ENCODE assay signal across 21 mouse cellular contexts in the genomic region with DNA sequence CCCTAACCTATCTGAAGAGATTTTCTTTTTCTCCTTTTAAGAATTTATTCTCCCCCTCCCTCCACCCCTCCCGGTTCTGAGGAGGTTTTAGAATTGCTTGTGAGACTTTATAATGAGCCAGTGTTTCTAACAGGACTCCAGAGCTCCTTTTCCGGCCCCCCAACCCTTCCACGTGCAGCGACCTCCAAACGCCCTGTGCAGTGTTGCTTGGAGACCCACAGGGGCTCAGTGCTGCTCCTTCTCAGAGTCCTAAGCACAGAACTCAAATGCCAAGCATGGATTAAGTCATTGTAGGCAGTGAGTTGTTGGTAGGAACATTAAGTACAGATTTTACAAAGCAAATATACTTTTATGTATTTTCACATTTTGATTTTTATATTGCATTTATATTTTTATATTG. TPM values are rescaled to one million over a fixed set of nuclear protein-coding genes. Genes with fewer than 3 reads are reported as not detected.
A peak's percentile ranks its signal among the peaks of the same experiment; 100 is the strongest.
DNase-seq lines count a peak whose midpoint lies in the region; ATAC-seq and TF ChIP-seq lines count a peak whose summit lies in the region.
"Had no signal": no experiment of that assay in that cellular context is flagged by ENCODE, and none has a peak within 500 bp of the region (broad histone marks: within the 10 kb centered on the region; RNA-seq: fewer than 3 reads in every experiment).

No protein-coding gene starts in this region.

- no peak for TF ChIP-seq CTCF in cerebellum, adult 2 months (IDR thresholded peaks at IDR 0.05; ENCODE audit: borderline replicate concordance, insufficient read depth, low read depth, low read length)

- no peak overlapping the region for H3K4me2 ChIP-seq in heart, embryonic 11.5 days
- no peak overlapping the region for H3K4me2 ChIP-seq in heart, embryonic 12.5 days
- H3K4me2 ChIP-seq in hindbrain, embryonic 16.5 days (ENCODE audit: low read length): no peak overlapping the region
- no peak overlapping the region for H3K4me2 ChIP-seq in hindbrain, embryonic 12.5 days (replicated peaks)
- H3K4me2 ChIP-seq in neural tube, embryonic 15.5 days: no peak overlapping the region
- H3K4me2 ChIP-seq: forebrain, embryonic 15.5 days; heart, embryonic 13.5 days had no signal

- H3K27ac ChIP-seq in heart, embryonic 11.5 days (ENCODE audit: low read depth, low read length): no peak overlapping the region
- H3K27ac ChIP-seq in heart, embryonic 12.5 days (ENCODE audit: poor library complexity, severe bottlenecking): no peak overlapping the region
- H3K27ac ChIP-seq in hindbrain, embryonic 16.5 days (ENCODE audit: low read depth, low read length): no peak overlapping the region
- no peak overlapping the region for H3K27ac ChIP-seq in hindbrain, embryonic 12.5 days
- H3K27ac ChIP-seq in neural tube, embryonic 15.5 days (replicated peaks): no peak overlapping the region
- H3K27ac ChIP-seq in cerebellum, adult 2 months (ENCODE audit: insufficient read depth, low read length): no peak overlapping the region
- H3K27ac ChIP-seq: forebrain, embryonic 10.5 days; forebrain, embryonic 15.5 days; gastrocnemius, adult 2 months; heart, embryonic 13.5 days had no signal

- ATAC-seq in heart, embryonic 11.5 days (replicated peaks; ENCODE audit: insufficient number of reproducible peaks, low FRiP score, low TSS enrichment): no peak
- ATAC-seq in heart, embryonic 12.5 days (ENCODE audit: insufficient number of reproducible peaks, low FRiP score): no peak
- ATAC-seq in hindbrain, embryonic 16.5 days: peak; percentile 55; the same call in 1 of the 2 replicates
- no peak for ATAC-seq in hindbrain, embryonic 12.5 days (ENCODE audit: low FRiP score)
- ATAC-seq in neural tube, embryonic 15.5 days (ENCODE audit: low FRiP score): peak; percentile 68; the same call in 1 of the 2 replicates
- ATAC-seq: CD4-positive, CD25-positive, alpha-beta regulatory T cell, adult 4 months; forebrain, embryonic 15.5 days had no signal

- no peak for DNase-seq in neural tube, embryonic 10.5 days (ENCODE audit: extremely low spot score, low spot score)
- DNase-seq in cerebellum, adult 2 months: no peak
- DNase-seq: adrenal gland, adult 2 months; adrenal gland, postnatal 14 days; cerebellum, adult 11-12 months; cerebellum, adult 9-10 months; cerebellum, postnatal 14 days; gastrocnemius, adult 2 months; gastrocnemius, postnatal 14 days; heart, adult 11 months; heart, postnatal 14 days; heart, postnatal 4 days had no signal

- WGBS in heart, embryonic 11.5 days (ENCODE audit: insufficient replicate concordance): 71% methylated on average over 5 of the region's 5 CpGs
- 71% methylated on average over 5 of the region's 5 CpGs for WGBS in heart, embryonic 12.5 days
- 47% methylated on average over 5 of the region's 5 CpGs for WGBS in hindbrain, embryonic 16.5 days
- 72% methylated on average over 5 of the region's 5 CpGs for WGBS in hindbrain, embryonic 12.5 days
- WGBS in neural tube, embryonic 15.5 days: 46% methylated on average over 5 of the region's 5 CpGs
- 69% methylated on average over 5 of the region's 5 CpGs for WGBS in cerebellum, adult 2 months

- no peak overlapping the region for H3K4me3 ChIP-seq in heart, embryonic 11.5 days (ENCODE audit: low read depth, low read length)
- H3K4me3 ChIP-seq in heart, embryonic 12.5 days: no peak overlapping the region
- H3K4me3 ChIP-seq in hindbrain, embryonic 16.5 days (ENCODE audit: low read length): no peak overlapping the region
- H3K4me3 ChIP-seq in hindbrain, embryonic 12.5 days: no peak overlapping the region
- H3K4me3 ChIP-seq in neural tube, embryonic 15.5 days (replicated peaks): no peak overlapping the region
- H3K4me3 ChIP-seq in cerebellum, adult 2 months (replicated peaks; ENCODE audit: insufficient read depth, low read depth, low read length): no peak overlapping the region
- H3K4me3 ChIP-seq: forebrain, embryonic 10.5 days; forebrain, embryonic 15.5 days; gastrocnemius, adult 2 months; heart, embryonic 13.5 days had no signal

- H3K9me3 ChIP-seq in heart, embryonic 11.5 days (replicated peaks; ENCODE audit: control insufficient read depth, low read length): no peaks in the 10 kb centered on the region
- no peaks in the 10 kb centered on the region for H3K9me3 ChIP-seq in heart, embryonic 12.5 days (replicated peaks)
- no peaks in the 10 kb centered on the region for H3K9me3 ChIP-seq in hindbrain, embryonic 16.5 days (ENCODE audit: control insufficient read depth, low read length)
- H3K9me3 ChIP-seq in hindbrain, embryonic 12.5 days (replicated peaks): no peaks in the 10 kb centered on the region
- H3K9me3 ChIP-seq in neural tube, embryonic 15.5 days (replicated peaks): no peaks in the 10 kb centered on the region
- H3K9me3 ChIP-seq: forebrain, embryonic 10.5 days; forebrain, embryonic 15.5 days; heart, embryonic 13.5 days had no signal

- 0 out of 2 replicates have a peak, but pooled peaks cover 2% of the 10 kb centered on the region for H3K4me1 ChIP-seq in heart, embryonic 11.5 days (ENCODE audit: control insufficient read depth, insufficient read depth, low read length)
- peaks cover 6% of the 10 kb centered on the region for H3K4me1 ChIP-seq in heart, embryonic 12.5 days (replicated peaks)
- no peaks in the 10 kb centered on the region for H3K4me1 ChIP-seq in hindbrain, embryonic 16.5 days (ENCODE audit: control insufficient read depth, insufficient read depth, low read depth, low read length)
- H3K4me1 ChIP-seq in hindbrain, embryonic 12.5 days: no peaks in the 10 kb centered on the region
- no peaks in the 10 kb centered on the region for H3K4me1 ChIP-seq in neural tube, embryonic 15.5 days
- H3K4me1 ChIP-seq in cerebellum, adult 2 months (ENCODE audit: control insufficient read depth, insufficient read depth, low read length): no peaks in the 10 kb centered on the region
- H3K4me1 ChIP-seq: forebrain, embryonic 15.5 days had no signal

- H3K9ac ChIP-seq in heart, embryonic 11.5 days (ENCODE audit: low read depth, low read length): 0 out of 2 replicates have a peak overlapping the region, but pooled peaks have one; percentile 16
- H3K9ac ChIP-seq in heart, embryonic 12.5 days: no peak overlapping the region
- H3K9ac ChIP-seq in hindbrain, embryonic 16.5 days (ENCODE audit: low read depth, low read length): no peak overlapping the region
- no peak overlapping the region for H3K9ac ChIP-seq in hindbrain, embryonic 12.5 days
- no peak overlapping the region for H3K9ac ChIP-seq in neural tube, embryonic 15.5 days (replicated peaks)
- H3K9ac ChIP-seq: forebrain, embryonic 15.5 days; heart, embryonic 13.5 days had no signal

- H3K36me3 ChIP-seq in heart, embryonic 11.5 days (ENCODE audit: control insufficient read depth, insufficient read depth, low read length): peaks cover 8% of the 10 kb centered on the region
- H3K36me3 ChIP-seq in heart, embryonic 12.5 days: peaks cover 38% of the 10 kb centered on the region
- peaks cover 11% of the 10 kb centered on the region for H3K36me3 ChIP-seq in hindbrain, embryonic 16.5 days (ENCODE audit: control insufficient read depth, insufficient read depth, low read length)
- peaks cover 36% of the 10 kb centered on the region for H3K36me3 ChIP-seq in hindbrain, embryonic 12.5 days
- peaks cover 34% of the 10 kb centered on the region for H3K36me3 ChIP-seq in neural tube, embryonic 15.5 days

- TF ChIP-seq POLR2A in cerebellum, adult 2 months (IDR thresholded peaks at IDR 0.05; ENCODE audit: borderline replicate concordance, insufficient read depth, low read length): no peak

- H3K27me3 ChIP-seq in heart, embryonic 11.5 days (ENCODE audit: control insufficient read depth, insufficient read depth, low read length): no peaks in the 10 kb centered on the region
- H3K27me3 ChIP-seq in heart, embryonic 12.5 days (replicated peaks): no peaks in the 10 kb centered on the region
- H3K27me3 ChIP-seq in hindbrain, embryonic 16.5 days (replicated peaks; ENCODE audit: control insufficient read depth, insufficient read depth, low read length): no peaks in the 10 kb centered on the region
- no peaks in the 10 kb centered on the region for H3K27me3 ChIP-seq in hindbrain, embryonic 12.5 days
- H3K27me3 ChIP-seq in neural tube, embryonic 15.5 days (replicated peaks): no peaks in the 10 kb centered on the region
- no peaks in the 10 kb centered on the region for H3K27me3 ChIP-seq in cerebellum, adult 2 months (ENCODE audit: control insufficient read depth, insufficient read depth, low read length)
- H3K27me3 ChIP-seq: forebrain, embryonic 15.5 days; heart, embryonic 13.5 days had no signal

RNA-seq across cellular contexts. Expression of gene Aldh9a1, which starts 13.5 kb away (rescaled TPM):
- polyA plus RNA-seq in heart, embryonic 11.5 days (2014; fragmentation: Nextera tagmentation; extraction: Ambion mirVana): 35.6 and 35.7 TPM in 2 replicates
- 27.1 and 27.6 TPM in 2 replicates for polyA plus RNA-seq in heart, embryonic 12.5 days (2016; fragmentation: Nextera tagmentation; extraction: Ambion mirVana)
- 43.8 and 43.9 TPM in 2 replicates for polyA plus RNA-seq in hindbrain, embryonic 16.5 days (2015; fragmentation: Nextera tagmentation; extraction: Ambion mirVana)
- 37.2 and 39.3 TPM in 2 replicates for polyA plus RNA-seq in hindbrain, embryonic 12.5 days (2016; fragmentation: Nextera tagmentation; extraction: Ambion mirVana)
- 38.7 and 53.3 TPM in 2 replicates for polyA plus RNA-seq in neural tube, embryonic 15.5 days (2015; fragmentation: Nextera tagmentation; extraction: Ambion mirVana)
- polyA plus RNA-seq in cerebellum, adult 2 months (2012; rRNA removed): 42.5 and 45.0 TPM in 2 replicates

RNA-seq across cellular contexts. Expression of gene Mgst3, which starts 30.3 kb away (rescaled TPM):
- polyA plus RNA-seq in heart, embryonic 11.5 days (2014; fragmentation: Nextera tagmentation; extraction: Ambion mirVana): 179 and 182 TPM in 2 replicates
- polyA plus RNA-seq in heart, embryonic 12.5 days (2016; fragmentation: Nextera tagmentation; extraction: Ambion mirVana): 108 TPM in 2 replicates
- 202 and 237 TPM in 2 replicates for polyA plus RNA-seq in hindbrain, embryonic 16.5 days (2015; fragmentation: Nextera tagmentation; extraction: Ambion mirVana)
- 52.0 and 59.7 TPM in 2 replicates for polyA plus RNA-seq in hindbrain, embryonic 12.5 days (2016; fragmentation: Nextera tagmentation; extraction: Ambion mirVana)
- 188 and 223 TPM in 2 replicates for polyA plus RNA-seq in neural tube, embryonic 15.5 days (2015; fragmentation: Nextera tagmentation; extraction: Ambion mirVana)
- 272 and 279 TPM in 2 replicates for polyA plus RNA-seq in cerebellum, adult 2 months (2012; rRNA removed)

RNA-seq across cellular contexts. Expression of gene Tmco1, which starts 55.1 kb away (rescaled TPM):
- 96.1 and 98.9 TPM in 2 replicates for polyA plus RNA-seq in heart, embryonic 11.5 days (2014; fragmentation: Nextera tagmentation; extraction: Ambion mirVana)
- polyA plus RNA-seq in heart, embryonic 12.5 days (2016; fragmentation: Nextera tagmentation; extraction: Ambion mirVana): 79.7 and 83.1 TPM in 2 replicates
- 72.7 and 85.8 TPM in 2 replicates for polyA plus RNA-seq in hindbrain, embryonic 16.5 days (2015; fragmentation: Nextera tagmentation; extraction: Ambion mirVana)
- 75.1 and 76.4 TPM in 2 replicates for polyA plus RNA-seq in hindbrain, embryonic 12.5 days (2016; fragmentation: Nextera tagmentation; extraction: Ambion mirVana)
- polyA plus RNA-seq in neural tube, embryonic 15.5 days (2015; fragmentation: Nextera tagmentation; extraction: Ambion mirVana): 76.2 and 79.1 TPM in 2 replicates
- 71.7 and 74.9 TPM in 2 replicates for polyA plus RNA-seq in cerebellum, adult 2 months (2012; rRNA removed)

Comparison
In these comparisons a context has a peak if more than half of its experiments do, and no peak if none do; other contexts are left out.
1. ATAC-seq: peak in hindbrain, embryonic 16.5 days (single experiment) and neural tube, embryonic 15.5 days (single experiment); none in heart, embryonic 11.5 days (single experiment), heart, embryonic 12.5 days (single experiment) and hindbrain, embryonic 12.5 days (single experiment).